Mouse (Mus musculus) urinary bladder, postnatal 36 days (tissue): ENCODE measurements around the gene Smurf1.

Experiments used
- DNase-seq, 2 experiments: peaks; one replicate each; pipeline ENCODE4 v3.0.0; 2022; ENCODE audit warnings: low spot score in 2 of 2, mixed read lengths in 1 of 2

Gene Smurf1

GRCm38 (mm10) chr5:144914433-144914906 is 51.2 kb downstream of the Smurf1 start:
- no peak for DNase-seq

- DNase-seq, result no peak
Measured at GRCm38 (mm10) chr5:144913923-144914322, 51.7 kb downstream of the Smurf1 start.

DNA sequence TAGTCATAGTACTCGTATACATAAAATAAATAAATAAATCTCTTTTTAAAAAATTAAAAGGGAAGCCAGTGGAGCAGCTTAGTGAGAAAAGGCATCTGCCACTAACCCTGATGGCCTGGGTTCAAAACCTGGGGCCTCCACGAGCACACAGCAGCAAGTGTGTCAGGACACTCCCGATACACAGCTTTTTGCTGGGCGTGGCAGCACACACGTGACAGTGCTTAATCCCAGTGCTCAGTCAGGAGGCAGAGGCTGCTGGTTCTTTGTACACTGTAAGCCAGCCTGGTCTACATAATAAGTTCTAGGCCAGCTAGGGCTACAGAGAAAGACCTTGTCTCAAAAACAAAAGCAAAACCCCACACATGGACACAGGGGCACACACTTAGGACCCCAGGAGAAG is 52.3 kb downstream of the Smurf1 start:
- DNase-seq, result no peak

- DNase-seq, result no peak
Measured at GRCm38 (mm10) chr5:144912519-144913310, 52.9 kb downstream of the Smurf1 start.

GRCm38 (mm10) chr5:144909521-144909920 is 56.1 kb downstream of the Smurf1 start:
- DNase-seq, result no peak

DNA sequence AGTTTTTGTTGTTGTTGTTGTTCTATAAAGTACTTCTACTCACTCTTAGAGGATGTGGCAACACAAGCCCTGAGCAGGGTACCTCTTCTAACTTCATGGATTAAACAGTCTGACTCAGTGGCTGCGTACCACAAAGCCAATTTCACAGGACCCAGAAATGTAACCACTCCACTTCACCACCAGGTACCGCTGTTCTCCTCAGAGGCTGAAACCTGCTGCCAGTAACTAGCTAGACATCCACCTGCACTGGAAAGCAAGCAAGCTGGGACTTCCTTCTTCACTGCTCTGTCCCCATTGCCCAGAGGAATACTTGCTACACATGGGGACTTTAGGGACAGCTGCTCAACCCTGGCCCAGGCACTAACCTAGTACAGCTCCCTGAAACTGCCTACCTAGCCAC is 58.1 kb downstream of the Smurf1 start:
- DNase-seq, result no peak

GRCm38 (mm10) chr5:144904356-144905134 is 61.1 kb downstream of the Smurf1 start:
- no peak for DNase-seq

GRCm38 (mm10) chr5:144901791-144902190 is 63.9 kb downstream of the Smurf1 start:
- DNase-seq, result no peak

DNA sequence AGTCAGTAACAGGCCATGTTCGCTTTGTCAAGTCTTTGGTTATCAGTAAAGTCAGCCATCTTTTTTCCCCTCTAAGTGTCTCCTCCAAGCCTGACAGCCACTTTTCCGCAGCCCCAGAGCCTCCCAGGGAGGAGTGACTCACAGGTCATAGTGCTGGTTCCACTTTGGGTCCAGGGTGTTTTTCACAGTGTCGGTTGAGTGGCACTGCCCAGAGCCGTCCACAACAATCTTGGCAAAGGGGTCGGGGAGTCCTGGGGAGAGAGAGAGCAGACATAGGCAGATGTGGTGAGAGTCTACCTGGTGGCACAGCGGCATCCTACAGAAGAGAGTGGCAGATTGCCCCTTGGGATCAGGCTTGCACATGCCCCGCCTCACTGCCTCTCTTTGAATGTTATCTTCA is 64.6 kb downstream of the Smurf1 start:
- DNase-seq, result no peak

DNA sequence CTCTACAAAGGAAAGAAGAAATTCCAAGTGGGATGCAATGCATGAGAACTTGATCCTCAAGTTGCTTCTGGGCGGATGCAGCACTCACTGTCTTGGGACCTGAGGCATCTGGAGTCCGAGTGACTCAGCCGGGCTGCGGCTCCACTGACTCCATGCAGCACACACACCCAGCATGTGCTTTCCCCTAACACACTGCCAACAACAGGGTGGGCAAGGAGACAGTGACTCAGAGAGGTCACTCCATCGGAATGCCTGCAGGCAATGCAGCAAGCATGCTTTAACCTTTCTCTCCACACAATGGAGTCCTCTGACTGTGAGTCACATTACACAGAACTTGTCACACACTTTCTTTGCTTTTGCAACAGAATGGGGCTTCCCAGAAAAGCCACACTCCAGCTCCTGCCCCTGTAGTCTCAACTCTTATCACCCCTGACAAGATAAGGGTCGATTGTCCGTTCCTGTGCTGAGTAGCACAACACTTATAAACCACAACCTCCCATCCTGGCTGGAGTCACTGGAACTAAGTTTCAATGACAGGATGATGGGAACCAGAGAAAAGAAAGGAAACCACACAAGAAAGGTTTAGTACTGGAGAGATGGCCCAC is 67.1 kb downstream of the Smurf1 start:
- DNase-seq, result peak; percentile 39 to 50

- DNase-seq, result no peak
Measured at GRCm38 (mm10) chr5:144897881-144898280, 67.8 kb downstream of the Smurf1 start.

GRCm38 (mm10) chr5:144891276-144891675 is 74.4 kb downstream of the Smurf1 start:
- no peak for DNase-seq

DNA sequence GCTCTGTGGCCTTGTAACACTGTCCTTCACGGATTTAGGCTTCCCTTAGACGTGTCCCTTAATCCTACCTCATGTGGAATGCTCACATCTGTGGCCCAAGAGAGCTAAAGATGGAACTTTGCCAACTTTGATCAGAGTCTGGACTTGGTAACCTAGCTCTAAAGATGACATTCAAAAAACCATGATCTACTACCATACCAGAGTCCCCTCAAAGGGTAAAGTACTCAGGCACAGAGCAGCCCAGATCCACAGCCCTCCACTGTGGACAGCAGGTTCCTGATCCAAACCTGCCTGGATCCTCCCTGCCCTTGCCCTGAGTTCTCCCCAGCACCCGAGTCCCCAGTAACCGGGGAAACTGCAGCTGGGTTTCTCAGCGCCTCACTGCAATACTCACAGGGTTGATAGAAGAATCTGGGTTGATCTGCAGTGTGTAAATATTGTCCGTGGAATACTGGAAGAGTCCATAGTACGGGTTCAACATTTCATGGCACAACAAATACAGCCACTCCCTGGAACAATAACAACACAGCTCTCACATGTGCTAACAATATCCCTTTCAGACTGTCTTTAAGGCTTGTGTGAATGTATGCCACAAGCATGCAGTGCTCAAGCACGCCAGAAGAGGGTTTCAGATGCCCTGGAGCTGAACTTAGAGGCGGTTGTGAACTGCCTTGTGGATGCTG is 79.5 kb downstream of the Smurf1 start:
- DNase-seq, result no peak

DNA sequence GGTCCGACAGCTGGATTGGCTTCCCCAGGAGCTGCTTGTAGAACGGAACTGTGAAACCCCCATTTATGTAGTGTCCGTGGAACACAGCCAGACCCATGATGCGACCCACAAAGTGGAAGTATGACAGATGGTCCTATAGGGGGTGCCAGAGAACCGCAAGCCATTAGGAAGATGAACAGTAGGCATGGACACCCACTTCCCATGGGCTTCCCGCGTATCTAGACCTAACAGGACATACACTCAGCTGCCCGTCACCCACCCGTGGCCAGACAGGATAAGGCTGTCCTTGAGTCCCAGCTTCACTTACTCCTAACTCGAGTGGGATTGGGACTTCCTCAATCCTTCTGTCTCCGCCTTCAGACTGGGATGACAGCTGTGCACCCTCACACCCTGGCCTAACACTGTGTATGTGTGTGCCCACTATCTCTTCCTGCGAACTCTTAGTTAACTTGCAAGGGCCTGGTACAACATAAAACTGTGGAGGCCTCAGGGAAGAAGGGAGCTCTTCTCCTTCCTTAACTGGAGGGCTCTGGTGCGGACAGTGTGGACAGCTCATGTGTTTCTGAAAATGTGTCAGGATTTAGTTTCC is 80.9 kb downstream of the Smurf1 start:
- no peak for DNase-seq

DNA sequence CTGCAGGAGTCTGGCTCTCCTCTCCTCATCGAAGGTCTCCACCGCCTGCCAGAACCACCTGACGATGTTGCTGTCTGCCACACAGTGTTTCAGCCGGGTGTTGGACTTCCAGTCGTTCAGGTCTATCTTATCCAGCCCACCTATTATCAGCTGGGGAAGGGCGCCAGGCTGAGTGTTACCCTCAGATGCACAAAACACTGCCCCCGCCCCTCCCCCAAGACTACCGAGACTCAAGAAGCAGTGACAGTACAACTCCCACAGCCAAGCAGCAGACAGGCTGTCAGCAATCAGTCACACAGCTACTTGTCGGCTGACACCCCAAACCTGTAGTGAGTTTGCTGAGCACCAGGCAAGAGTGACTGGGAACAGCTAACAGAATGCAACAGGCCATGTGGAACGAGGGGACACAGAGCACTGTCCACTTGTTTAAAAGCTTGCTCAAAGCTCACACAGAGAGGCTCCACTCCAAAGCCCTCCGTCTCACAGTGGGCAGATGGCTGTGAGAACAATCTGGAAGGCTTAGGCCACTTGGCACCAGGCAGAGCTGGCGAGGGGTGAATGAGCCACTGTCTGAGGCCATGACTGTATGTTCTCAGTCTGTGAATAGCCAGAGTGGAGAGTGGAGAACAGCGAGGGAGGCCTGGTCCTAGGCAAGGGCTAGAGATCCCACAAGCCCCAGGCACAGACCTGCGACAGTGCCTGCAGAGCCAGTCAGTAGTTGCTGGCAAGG is 83.8 kb downstream of the Smurf1 start:
- DNase-seq, result no peak

DNA sequence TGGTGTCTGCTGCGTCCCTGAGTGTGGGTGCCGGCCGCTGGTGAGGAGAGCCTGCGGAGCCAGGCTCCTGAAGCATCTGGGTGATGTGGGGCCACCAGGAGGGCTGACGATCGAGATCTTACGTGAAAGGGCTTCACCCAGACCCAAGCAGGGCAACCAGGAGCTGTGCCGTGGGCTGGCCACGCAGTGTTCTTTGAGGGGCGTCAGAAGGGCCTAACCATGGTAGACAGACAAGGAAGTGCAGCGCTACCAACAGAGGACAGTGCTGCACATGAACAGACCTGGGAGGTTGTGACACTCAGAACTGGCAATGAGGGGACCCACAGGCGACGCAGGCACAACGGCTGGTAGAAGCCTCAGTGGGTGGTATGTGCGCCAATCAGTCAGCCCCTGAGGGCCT is 88.6 kb downstream of the Smurf1 start:
- no peak for DNase-seq

DNA sequence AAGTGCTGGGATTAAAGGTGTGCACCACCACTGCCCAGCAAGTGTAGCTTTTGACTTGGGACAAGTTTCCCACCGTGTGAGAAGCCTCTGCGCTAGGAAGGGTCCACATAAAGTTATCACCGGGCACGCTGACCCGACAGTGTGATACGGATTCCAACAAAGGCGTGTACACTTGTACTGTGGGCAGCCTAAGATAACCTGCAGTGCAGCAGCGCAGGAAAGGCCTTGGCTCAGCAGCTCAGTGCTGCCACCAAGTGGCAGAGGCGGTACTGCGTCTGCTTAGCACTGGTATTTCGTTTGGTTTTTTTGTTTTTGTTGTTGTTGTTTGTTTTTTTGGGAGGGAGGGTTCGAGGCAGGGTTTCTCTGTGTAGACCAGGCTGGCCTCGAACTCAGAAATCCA is 89.8 kb downstream of the Smurf1 start:
- DNase-seq, result peak; percentile 45 to 59

DNA sequence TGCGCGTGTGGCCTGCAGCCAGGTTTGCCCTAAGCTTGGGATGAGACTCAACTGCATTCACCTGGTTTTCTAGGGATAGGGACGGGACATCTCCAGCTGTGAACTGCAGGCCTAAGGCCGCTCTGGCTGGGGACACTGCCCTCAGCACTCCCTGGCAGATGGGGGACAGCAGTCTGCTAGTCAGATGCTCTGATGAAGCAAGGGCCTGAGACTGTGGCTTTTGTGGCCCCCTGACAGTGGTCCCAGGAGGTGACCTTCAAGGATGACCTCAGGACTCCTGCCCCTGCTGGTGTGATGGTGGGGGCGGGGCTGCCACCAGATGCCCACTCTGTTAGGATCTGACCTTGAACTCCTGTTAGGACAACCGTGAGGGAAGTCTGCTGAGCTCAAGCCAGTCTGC is 90.4 kb downstream of the Smurf1 start:
- no peak for DNase-seq

DNA sequence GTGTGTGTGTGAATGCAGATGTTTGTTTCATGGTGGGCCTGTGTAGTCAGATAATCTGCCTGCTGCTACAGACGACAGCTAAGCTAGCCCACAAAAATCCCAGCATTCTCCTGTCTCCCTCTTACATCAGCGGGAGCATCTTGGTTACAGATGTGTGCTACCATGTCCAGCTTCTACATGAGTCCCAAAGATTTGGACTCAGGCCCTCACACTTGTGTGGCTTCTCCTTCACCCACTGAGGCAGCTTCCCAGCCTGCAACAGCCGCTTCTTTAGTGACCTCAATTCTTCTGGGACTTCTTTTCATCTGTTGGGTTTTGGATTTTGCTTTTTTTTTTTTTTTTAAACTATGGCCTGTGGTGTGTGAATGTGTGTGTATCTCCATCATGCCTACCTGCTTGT is 92.8 kb downstream of the Smurf1 start:
- DNase-seq, result no peak

GRCm38 (mm10) chr5:144872326-144872725 is 93.3 kb downstream of the Smurf1 start:
- no peak for DNase-seq

DNA sequence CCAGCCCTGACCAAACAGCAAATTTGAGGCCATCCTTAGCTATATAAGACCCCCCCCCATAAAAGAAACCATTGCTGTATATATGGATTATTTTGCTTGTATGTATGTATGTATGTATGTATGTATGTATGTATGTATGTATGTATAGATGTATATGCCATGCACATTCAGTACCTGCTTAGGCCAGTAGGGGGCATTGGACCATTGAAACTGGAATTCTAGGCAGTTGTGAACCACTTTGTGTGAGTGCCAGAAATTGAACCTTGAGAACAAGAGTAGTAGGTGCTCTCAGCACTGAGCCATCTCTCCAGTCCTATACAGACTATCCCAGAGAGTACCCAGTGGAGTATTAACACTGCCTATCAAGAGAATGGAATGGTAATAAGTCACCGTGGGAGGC is 93.9 kb downstream of the Smurf1 start:
- no peak for DNase-seq
